Mouse (Mus musculus): ENCODE data around the gene Pth2. TPM values are rescaled to one million over a fixed set of nuclear protein-coding genes. Genes with fewer than 3 reads are reported as not detected.

Pth2 gene
- polyA plus RNA-seq (2015; fragmentation: Nextera tagmentation; extraction: Ambion mirVana), result not detected in 2 replicates

- Histone ChIP-seq H3K36me3 (no peaks in the 10 kb centered on the region), H3K4me1 (peaks cover 27% of the 10 kb centered on the region), H3K27ac (replicated peaks) (no peak within 1 kb of the TSS), H3K27me3 (peaks cover 96% of the 10 kb centered on the region), H3K4me2 (replicated peaks) (peak within 1 kb of the TSS; percentile 46), H3K4me3 (peak within 1 kb of the TSS; percentile 31), H3K9me3 (no peaks in the 10 kb centered on the region), H3K9ac (replicated peaks) (no peak within 1 kb of the TSS)
- WGBS, result 11% methylated on average over 19 of the region's 20 CpGs
- ATAC-seq (replicated peaks), result no peak
These were observed at the start of gene Pth2 for GRCm38 (mm10) chr7:45180896-45181477. Pth2 (plus strand) TSS chr7:45180995.

- H3K27ac ChIP-seq (replicated peaks), result no peak overlapping the region
- H3K4me2 ChIP-seq (replicated peaks), result no peak overlapping the region
- no peak overlapping the region for H3K9ac ChIP-seq (replicated peaks)
- H3K4me1 ChIP-seq, result peaks cover 29% of the 10 kb centered on the region
- H3K27me3 ChIP-seq, result no peaks in the 10 kb centered on the region; the same call in 1 of the 2 replicates
- H3K9me3 ChIP-seq, result no peaks in the 10 kb centered on the region
- WGBS, result 80% methylated on average over 11 of the region's 11 CpGs
- peaks cover 5% of the 10 kb centered on the region for H3K36me3 ChIP-seq
- ATAC-seq (replicated peaks), result no peak
- H3K4me3 ChIP-seq, result no peak overlapping the region
These were observed 48.9 kb upstream of the Pth2 start for GRCm38 (mm10) chr7:45131850-45132249.

- Histone ChIP-seq H3K36me3 (no peaks in the 10 kb centered on the region), H3K9me3 (no peaks in the 10 kb centered on the region), H3K9ac (replicated peaks) (no peak overlapping the region), H3K4me2 (replicated peaks) (no peak overlapping the region), H3K27ac (replicated peaks) (no peak overlapping the region), H3K27me3 (no peaks in the 10 kb centered on the region; the same call in 1 of the 2 replicates), H3K4me3 (no peak overlapping the region), H3K4me1 (peaks cover 19% of the 10 kb centered on the region)
- no peak for ATAC-seq (replicated peaks)
- WGBS, result 74% methylated on average over 8 of the region's 8 CpGs
These were observed 47.2 kb upstream of the Pth2 start for GRCm38 (mm10) chr7:45133446-45134159.

GRCm38 (mm10) chr7:45134544-45135026 is 46.2 kb upstream of the Pth2 start:
- H3K27me3 ChIP-seq, result no peaks in the 10 kb centered on the region; the same call in 1 of the 2 replicates
- H3K4me1 ChIP-seq, result peaks cover 15% of the 10 kb centered on the region
- no peak overlapping the region for H3K4me2 ChIP-seq (replicated peaks)
- H3K4me3 ChIP-seq, result no peak overlapping the region
- 10% methylated on average over 12 of the region's 12 CpGs for WGBS
- no peaks in the 10 kb centered on the region for H3K36me3 ChIP-seq
- no peaks in the 10 kb centered on the region for H3K9me3 ChIP-seq
- no peak for ATAC-seq (replicated peaks)
- H3K9ac ChIP-seq (replicated peaks), result no peak overlapping the region
- H3K27ac ChIP-seq (replicated peaks), result no peak overlapping the region

- Histone ChIP-seq H3K27ac (replicated peaks) (no peak overlapping the region), H3K4me2 (replicated peaks) (0 out of 2 replicates have a peak overlapping the region, but pooled peaks have one; percentile 79), H3K9ac (replicated peaks) (no peak overlapping the region), H3K4me3 (no peak overlapping the region), H3K4me1 (peaks cover 10% of the 10 kb centered on the region), H3K27me3 (no peaks in the 10 kb centered on the region; the same call in 1 of the 2 replicates), H3K9me3 (no peaks in the 10 kb centered on the region), H3K36me3 (no peaks in the 10 kb centered on the region)
- 87% methylated on average over 3 of the region's 3 CpGs for WGBS
- ATAC-seq (replicated peaks), result no peak
These were observed 45.4 kb upstream of the Pth2 start for GRCm38 (mm10) chr7:45135370-45135769.

- H3K4me1 ChIP-seq, result peaks cover 10% of the 10 kb centered on the region
- no peak within 1 kb of the TSS for H3K27ac ChIP-seq (replicated peaks)
- H3K4me3 ChIP-seq, result peak within 1 kb of the TSS; percentile 46
- no peaks in the 10 kb centered on the region for H3K9me3 ChIP-seq
- ATAC-seq (replicated peaks), result peak; percentile 88
- no peaks in the 10 kb centered on the region; the same call in 1 of the 2 replicates for H3K27me3 ChIP-seq
- 2% methylated on average over 29 of the region's 29 CpGs for WGBS
- H3K4me2 ChIP-seq (replicated peaks), result peak within 1 kb of the TSS; percentile 79
- H3K9ac ChIP-seq (replicated peaks), result peak within 1 kb of the TSS; percentile 55
- no peaks in the 10 kb centered on the region for H3K36me3 ChIP-seq
These were observed 44.7 kb upstream of the Pth2 start, which contains the start of the genes Gm45713 and Flt3l for GRCm38 (mm10) chr7:45135993-45136567. Gm45713 (minus strand) TSS chr7:45136231. Flt3l (minus strand) TSS chr7:45136432.

- Histone ChIP-seq H3K27ac (replicated peaks) (no peak overlapping the region), H3K4me1 (peaks cover 10% of the 10 kb centered on the region), H3K27me3 (no peaks in the 10 kb centered on the region; the same call in 1 of the 2 replicates), H3K36me3 (no peaks in the 10 kb centered on the region), H3K9me3 (no peaks in the 10 kb centered on the region), H3K4me3 (no peak overlapping the region), H3K9ac (replicated peaks) (no peak overlapping the region), H3K4me2 (replicated peaks) (no peak overlapping the region)
- ATAC-seq (replicated peaks), result no peak
- 85% methylated on average over 12 of the region's 12 CpGs for WGBS
These were observed 43.4 kb upstream of the Pth2 start for GRCm38 (mm10) chr7:45137171-45138006.

- H3K9ac ChIP-seq (replicated peaks), result no peak overlapping the region
- H3K27ac ChIP-seq (replicated peaks), result no peak overlapping the region
- H3K4me1 ChIP-seq, result peaks cover 10% of the 10 kb centered on the region
- H3K27me3 ChIP-seq, result no peaks in the 10 kb centered on the region; the same call in 1 of the 2 replicates
- no peak for ATAC-seq (replicated peaks)
- WGBS, result 79% methylated on average over 1 of the region's 1 CpGs
- H3K9me3 ChIP-seq, result no peaks in the 10 kb centered on the region
- no peak overlapping the region for H3K4me2 ChIP-seq (replicated peaks)
- H3K4me3 ChIP-seq, result no peak overlapping the region
- H3K36me3 ChIP-seq, result no peaks in the 10 kb centered on the region
These were observed 42.4 kb upstream of the Pth2 start for GRCm38 (mm10) chr7:45138403-45138802.

- no peak overlapping the region for H3K4me2 ChIP-seq (replicated peaks)
- 78% methylated on average over 8 of the region's 8 CpGs for WGBS
- H3K4me3 ChIP-seq, result no peak overlapping the region
- H3K36me3 ChIP-seq, result no peaks in the 10 kb centered on the region; the same call in 1 of the 2 replicates
- no peak overlapping the region for H3K27ac ChIP-seq (replicated peaks)
- peaks cover 10% of the 10 kb centered on the region for H3K4me1 ChIP-seq
- no peak overlapping the region for H3K9ac ChIP-seq (replicated peaks)
- H3K27me3 ChIP-seq, result no peaks in the 10 kb centered on the region; the same call in 1 of the 2 replicates
- no peak for ATAC-seq (replicated peaks)
- H3K9me3 ChIP-seq, result no peaks in the 10 kb centered on the region
These were observed 40.7 kb upstream of the Pth2 start for GRCm38 (mm10) chr7:45139904-45140723.

GRCm38 (mm10) chr7:45141319-45141718 is 39.5 kb upstream of the Pth2 start:
- no peak for ATAC-seq (replicated peaks)
- no peak overlapping the region for H3K9ac ChIP-seq (replicated peaks)
- no peaks in the 10 kb centered on the region for H3K27me3 ChIP-seq
- no peak overlapping the region for H3K27ac ChIP-seq (replicated peaks)
- H3K4me2 ChIP-seq (replicated peaks), result no peak overlapping the region
- H3K4me3 ChIP-seq, result no peak overlapping the region
- H3K4me1 ChIP-seq, result peaks cover 2% of the 10 kb centered on the region; the same call in 1 of the 2 replicates
- H3K36me3 ChIP-seq, result no peaks in the 10 kb centered on the region; the same call in 1 of the 2 replicates
- H3K9me3 ChIP-seq, result no peaks in the 10 kb centered on the region
- 92% methylated on average over 3 of the region's 3 CpGs for WGBS

- Histone ChIP-seq H3K4me1 (no peaks in the 10 kb centered on the region), H3K9me3 (no peaks in the 10 kb centered on the region), H3K27ac (replicated peaks) (no peak overlapping the region), H3K4me2 (replicated peaks) (no peak overlapping the region), H3K9ac (replicated peaks) (no peak overlapping the region), H3K36me3 (no peaks in the 10 kb centered on the region; the same call in 1 of the 2 replicates), H3K27me3 (no peaks in the 10 kb centered on the region), H3K4me3 (no peak overlapping the region)
- WGBS, result 94% methylated on average over 5 of the region's 5 CpGs
- no peak for ATAC-seq (replicated peaks)
These were observed 38.9 kb upstream of the Pth2 start for GRCm38 (mm10) chr7:45141914-45142313.

Measured in forebrain, embryonic 15.5 days (tissue).